Mouse (Mus musculus) stomach, adult 2 months (tissue): ENCODE data around the gene Fosl1. TPM values are rescaled to one million over a fixed set of nuclear protein-coding genes. Genes with fewer than 3 reads are reported as not detected.

Experiments
- polyA plus RNA-seq: library from polyadenylated mRNA; depleted of rRNA; stranded (reverse); fragments of >200 nt; gene quantifications from 2 replicates; pipeline ENCODE4 v1.2.3, GENCODE M21; 2012; rRNA removed

Fosl1 gene
- 3.9 and 5.8 TPM in 2 replicates for polyA plus RNA-seq

GRCm38 (mm10) chr19:5447515-5448353 is at the start of gene Fosl1:
Gene Fosl1, plus strand, starts transcription at chr19:5447547.

GRCm38 (mm10) chr19:5402293-5402692 is 45.1 kb upstream of the Fosl1 start, which contains the start of gene Tsga10ip:
Gene Tsga10ip, minus strand, starts transcription at chr19:5402526.

DNA sequence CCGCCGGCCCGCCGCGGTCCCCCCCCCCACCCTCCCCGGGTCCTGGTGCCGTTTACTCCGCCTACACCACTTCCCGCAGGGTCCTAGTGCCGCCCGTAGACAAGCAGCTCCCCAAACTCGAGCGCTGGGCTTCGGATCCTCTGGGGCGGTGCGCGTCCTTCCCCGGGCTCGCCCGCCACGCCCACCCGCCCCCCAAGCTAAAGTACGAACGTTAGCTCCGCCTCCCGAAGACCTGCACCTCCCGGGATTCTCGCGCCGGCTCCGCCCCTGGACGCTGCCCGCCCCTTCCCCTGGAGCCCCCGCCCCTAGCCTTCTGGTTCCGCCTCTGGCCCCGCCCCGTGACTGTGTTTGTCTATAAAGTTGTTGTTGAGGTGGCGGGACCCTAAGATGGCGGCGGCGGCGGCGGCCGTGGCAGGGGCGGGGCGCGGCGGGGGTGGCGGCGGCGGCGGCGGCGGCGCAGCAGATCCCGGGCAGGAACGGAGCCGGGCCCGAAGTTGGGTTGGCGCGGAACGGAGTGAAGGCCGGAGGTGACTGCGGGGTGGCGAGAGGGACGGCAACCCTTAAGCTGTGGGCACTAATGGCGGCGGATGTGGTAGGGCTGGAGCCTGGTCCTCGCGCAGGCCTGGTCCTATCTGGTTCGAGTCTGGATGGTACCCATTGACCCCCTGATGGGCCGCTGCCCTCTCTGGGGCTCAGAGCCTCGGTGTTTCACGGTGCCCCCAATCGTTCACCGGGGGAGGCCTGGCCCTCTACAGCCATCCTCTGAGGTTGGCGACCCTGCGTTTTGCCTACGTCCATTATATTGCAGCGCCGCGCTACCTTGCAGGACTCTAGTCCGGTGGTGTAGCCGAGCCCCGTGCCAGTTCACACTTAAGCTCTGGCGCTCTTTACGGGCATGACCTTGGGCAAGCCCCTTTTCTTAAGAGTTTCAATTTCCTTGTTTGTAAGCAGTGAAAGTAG is 22.3 kb upstream of the Fosl1 start, which contains the start of the genes Drap1 and AI837181:
TSS of gene Drap1 (minus strand) at position 198 of the 960 bp plus-strand sequence.
TSS of gene AI837181 (plus strand) at position 363 of the 960 bp plus-strand sequence.

DNA sequence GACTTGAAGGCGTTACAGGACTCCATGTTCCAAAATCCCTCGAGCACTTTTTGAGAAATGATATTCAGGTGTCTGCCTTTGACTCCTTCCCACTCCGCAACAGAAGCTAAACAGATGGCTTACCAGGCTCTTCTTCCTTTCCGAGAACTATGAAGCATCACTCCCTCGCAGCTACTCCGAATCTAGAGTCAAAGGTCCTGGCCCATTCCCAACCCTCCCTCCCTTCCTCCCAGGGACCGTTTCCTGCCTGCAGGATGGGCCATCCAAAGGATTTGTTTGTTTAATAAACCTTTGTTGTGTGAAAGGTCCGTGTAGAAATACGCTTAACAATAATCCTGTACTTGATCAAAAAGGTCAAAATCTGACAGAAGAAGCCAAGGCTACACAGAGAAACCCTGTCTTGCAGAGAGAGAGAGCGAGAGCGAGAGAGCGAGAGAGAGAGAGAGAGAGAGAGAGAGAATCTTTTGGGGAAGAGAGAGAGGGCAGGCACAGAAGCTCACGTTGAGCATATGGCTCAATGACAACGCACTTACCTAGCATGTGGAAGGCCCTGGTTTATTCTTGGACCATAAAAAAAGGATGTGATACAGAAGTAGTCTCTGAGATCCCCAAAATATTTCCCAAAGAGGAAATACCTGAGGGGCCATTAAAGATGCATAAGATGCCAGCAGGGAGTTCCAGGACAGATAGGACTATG is 10.5 kb downstream of the Fosl1 start, which contains the start of gene Ccdc85b:
TSS of gene Ccdc85b (minus strand) at position 149 of the 697 bp plus-strand sequence.

GRCm38 (mm10) chr19:5460465-5460911 is 13.1 kb downstream of the Fosl1 start, which contains the start of gene Fibp:
Gene Fibp, plus strand, starts transcription at chr19:5460615.

DNA sequence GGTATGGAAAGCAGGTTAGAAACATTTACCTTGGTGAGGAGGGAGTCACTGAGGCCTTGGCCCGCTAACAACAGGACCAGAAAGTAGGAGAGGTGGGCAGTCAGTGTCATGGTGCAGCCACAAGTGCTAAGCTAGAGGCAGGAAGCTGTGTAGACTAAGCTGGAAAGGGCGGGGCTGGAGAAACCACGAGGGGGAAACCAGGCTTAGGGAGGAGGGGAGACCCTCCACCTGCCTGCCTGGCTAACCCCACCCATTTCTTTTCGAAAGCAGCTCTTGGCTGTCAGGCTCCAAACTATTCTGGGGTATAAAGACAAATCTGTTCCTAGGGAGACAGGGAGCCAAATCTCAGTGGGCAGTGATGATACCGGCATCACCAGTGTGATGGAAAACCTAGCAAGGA is 21.0 kb downstream of the Fosl1 start, which contains the start of gene Ctsw:
TSS of gene Ctsw (minus strand) at position 134 of the 400 bp plus-strand sequence.

DNA sequence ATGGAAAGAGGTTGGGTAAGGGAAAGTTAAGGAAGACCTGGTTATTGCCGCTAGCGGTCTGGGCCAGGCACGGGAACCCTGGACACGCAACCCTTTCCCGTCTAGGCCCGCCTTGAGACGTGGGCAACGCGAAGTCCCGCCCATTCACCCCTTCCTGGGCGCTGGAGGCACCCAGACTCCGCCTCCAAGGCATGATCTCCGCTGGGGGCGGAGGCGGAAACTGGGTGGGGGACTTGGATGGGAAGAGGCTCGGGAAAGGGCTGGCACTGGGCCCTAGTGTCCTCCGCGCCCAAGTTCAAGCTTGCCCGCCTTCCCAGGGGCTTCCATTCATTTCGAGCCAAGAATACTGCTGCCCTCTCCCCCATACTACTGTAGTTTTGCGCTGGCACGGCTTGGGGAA is 26.4 kb downstream of the Fosl1 start, which contains the start of gene Efemp2:
TSS of gene Efemp2 (plus strand) at position 235 of the 400 bp plus-strand sequence.

GRCm38 (mm10) chr19:5487768-5488550 is 40.6 kb downstream of the Fosl1 start, which contains the start of gene Mus81:
Gene Mus81, minus strand, starts transcription at chr19:5488402.

GRCm38 (mm10) chr19:5490313-5490897 is 43.1 kb downstream of the Fosl1 start, which contains the start of gene Cfl1:
Gene Cfl1, plus strand, starts transcription at chr19:5490455.

GRCm38 (mm10) chr19:5503687-5504086 is 56.3 kb downstream of the Fosl1 start, which contains the start of gene 1700020D05Rik:
Gene 1700020D05Rik, minus strand, starts transcription at chr19:5503787.

Other genes with a start within 250 kb of the Fosl1 start
- 8.3 and 8.5 TPM in 2 replicates for gene Pacs1, start 174.4 kb upstream of the Fosl1 start, polyA plus RNA-seq
- gene Sf3b2, start 152.1 kb upstream of the Fosl1 start, polyA plus RNA-seq, result 56.0 and 68.1 TPM in 2 replicates
- gene Gal3st3, start 149.2 kb upstream of the Fosl1 start, polyA plus RNA-seq, result 0.16 and 0.17 TPM in 2 replicates
- gene Catsper1, start 111.8 kb upstream of the Fosl1 start, polyA plus RNA-seq, result not detected in 2 replicates
- gene Cst6, start 98.0 kb upstream of the Fosl1 start, polyA plus RNA-seq, result 375 and 786 TPM in 2 replicates
- 12.8 and 13.9 TPM in 2 replicates for gene Eif1ad, start 80.8 kb upstream of the Fosl1 start, polyA plus RNA-seq
- 79.4 and 85.3 TPM in 2 replicates for gene Banf1, start 80.4 kb upstream of the Fosl1 start, polyA plus RNA-seq
- gene Sart1, start 58.8 kb upstream of the Fosl1 start, polyA plus RNA-seq, result 3.3 and 5.9 TPM in 2 replicates
- gene Tsga10ip, start 45.0 kb upstream of the Fosl1 start, polyA plus RNA-seq, result 0.38 TPM in 1 of 2 replicates, not detected in the other
- gene Drap1, start 22.6 kb upstream of the Fosl1 start, polyA plus RNA-seq, result 65.5 and 68.9 TPM in 2 replicates
- 39.1 and 49.8 TPM in 2 replicates for gene AI837181, start 22.4 kb upstream of the Fosl1 start, polyA plus RNA-seq
- 4.7 and 7.0 TPM in 2 replicates for gene Ccdc85b, start 10.3 kb downstream of the Fosl1 start, polyA plus RNA-seq
- 58.0 and 59.2 TPM in 2 replicates for gene Fibp, start 13.1 kb downstream of the Fosl1 start, polyA plus RNA-seq
- gene Ctsw, start 21.0 kb downstream of the Fosl1 start, polyA plus RNA-seq, result 0.39 and 0.48 TPM in 2 replicates
- 42.2 and 56.1 TPM in 2 replicates for gene Efemp2, start 26.4 kb downstream of the Fosl1 start, polyA plus RNA-seq
- gene Mus81, start 40.9 kb downstream of the Fosl1 start, polyA plus RNA-seq, result 23.4 and 28.0 TPM in 2 replicates
- 163 and 181 TPM in 2 replicates for gene Cfl1, start 42.9 kb downstream of the Fosl1 start, polyA plus RNA-seq
- 0.14 TPM in 1 of 2 replicates, not detected in the other for gene 1700020D05Rik, start 56.2 kb downstream of the Fosl1 start, polyA plus RNA-seq
- gene Snx32, start 63.0 kb downstream of the Fosl1 start, polyA plus RNA-seq, result 1.4 and 3.3 TPM in 2 replicates
- gene Ovol1, start 113.1 kb downstream of the Fosl1 start, polyA plus RNA-seq, result 15.5 and 19.7 TPM in 2 replicates
- 7.9 and 8.8 TPM in 2 replicates for gene Ap5b1, start 120.5 kb downstream of the Fosl1 start, polyA plus RNA-seq
- 33.0 and 50.2 TPM in 2 replicates for gene Rnaseh2c, start 154.3 kb downstream of the Fosl1 start, polyA plus RNA-seq
- gene Kat5, start 162.7 kb downstream of the Fosl1 start, polyA plus RNA-seq, result 16.5 and 19.2 TPM in 2 replicates
- 51.2 and 52.1 TPM in 2 replicates for gene Rela, start 189.9 kb downstream of the Fosl1 start, polyA plus RNA-seq
- 17.8 and 23.9 TPM in 2 replicates for gene Sipa1, start 216.2 kb downstream of the Fosl1 start, polyA plus RNA-seq
- gene Map3k11, start 241.2 kb downstream of the Fosl1 start, polyA plus RNA-seq, result 39.8 and 46.6 TPM in 2 replicates
- gene Pcnx3, start 241.4 kb downstream of the Fosl1 start, polyA plus RNA-seq, result 72.3 and 74.8 TPM in 2 replicates